Mouse (Mus musculus): Measurements from ENCODE around the gene Tubg1.
"Not testable (repeated sequence)": the region's sequence is repeated elsewhere in the genome, so short reads cannot be mapped to it uniquely, and the experiment has no call there.

Gene Tubg1

DNA sequence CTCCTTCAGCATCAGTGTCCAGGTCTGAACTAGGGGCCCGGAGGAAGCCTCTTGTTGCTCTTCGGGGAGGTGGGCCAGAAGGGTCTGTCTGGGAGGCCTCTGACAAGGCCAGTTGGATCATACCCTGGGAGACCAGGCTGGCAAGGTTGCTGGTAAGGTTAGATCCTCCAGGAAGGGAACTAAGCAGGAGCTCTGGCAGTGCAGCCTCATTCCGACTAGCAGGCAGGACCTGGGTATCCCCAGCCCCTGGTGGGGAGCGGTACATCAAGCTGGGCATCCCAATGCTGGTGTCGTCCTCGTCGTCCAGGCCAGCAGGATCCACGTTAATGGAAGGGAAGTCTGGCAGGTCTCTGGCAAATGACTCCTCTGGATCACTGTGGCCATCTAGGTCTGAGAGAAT lies 21.5 kb upstream of the Tubg1 start:
- in situ Hi-C loops (cut with MboI, MseI), result loop anchor here (5.0 kb wide), 1 partner anchor 84 kb away; no protein-coding TSS in a partner anchor

GRCm38 (mm10) chr11:101103011-101103410 lies 16.7 kb upstream of the Tubg1 start:
- in situ Hi-C loops (cut with MboI, MseI), result no loop called here

- in situ Hi-C loops (cut with MboI, MseI), result no loop called here
Measured at GRCm38 (mm10) chr11:101109351-101109750, 10.4 kb upstream of the Tubg1 start.

DNA sequence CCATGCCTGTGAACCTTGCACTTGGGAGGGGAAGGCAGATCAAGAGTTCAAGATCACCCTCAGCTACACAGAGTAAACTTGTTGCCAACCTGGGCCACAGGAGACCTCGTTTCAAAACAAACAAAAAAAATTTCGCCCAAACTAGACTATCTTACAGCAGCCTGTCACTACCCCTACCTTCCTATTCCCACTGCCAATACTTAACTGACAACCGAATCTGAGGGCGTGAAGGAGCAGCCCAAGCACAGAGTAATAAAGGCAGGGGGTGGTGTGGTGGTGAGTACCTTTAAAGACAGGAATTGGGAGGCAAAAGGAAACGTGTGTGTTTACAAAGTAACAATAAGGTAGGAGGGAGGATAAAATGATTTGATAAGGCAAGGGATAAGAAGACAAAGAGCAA lies 9.0 kb upstream of the Tubg1 start:
- in situ Hi-C loops (cut with MboI, MseI), result loop anchor here (10.0 kb wide), 1 partner anchor 1294 kb away; the partner anchor contains the start of gene Slc25a39

DNA sequence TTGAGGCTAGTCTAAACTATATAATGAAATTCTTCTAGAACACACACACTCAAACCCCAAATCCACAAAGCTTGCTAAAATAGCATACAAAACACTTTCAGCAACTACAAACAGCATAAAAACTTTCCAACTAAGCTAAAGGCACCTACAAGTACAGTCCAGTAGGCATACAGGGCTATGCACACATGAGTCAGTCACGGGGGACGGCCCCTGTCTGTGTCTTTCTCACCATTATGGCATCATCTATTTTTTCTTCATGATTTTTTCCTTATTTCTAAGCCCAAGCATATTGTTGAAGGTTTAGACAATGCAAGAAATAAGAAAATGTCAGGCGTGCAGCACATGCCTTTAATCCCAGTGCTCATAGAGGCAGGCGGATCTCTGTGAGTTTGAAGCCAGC lies 8.6 kb upstream of the Tubg1 start:
- in situ Hi-C loops (cut with MboI, MseI), result loop anchor here (10.0 kb wide), 1 partner anchor 1294 kb away; the partner anchor contains the start of gene Slc25a39

- in situ Hi-C loops (cut with MboI, MseI), result loop anchor here (10.0 kb wide), 1 partner anchor 1293 kb away; the partner anchor contains the start of gene Slc25a39
Measured at GRCm38 (mm10) chr11:101112186-101112585, 7.6 kb upstream of the Tubg1 start.

DNA sequence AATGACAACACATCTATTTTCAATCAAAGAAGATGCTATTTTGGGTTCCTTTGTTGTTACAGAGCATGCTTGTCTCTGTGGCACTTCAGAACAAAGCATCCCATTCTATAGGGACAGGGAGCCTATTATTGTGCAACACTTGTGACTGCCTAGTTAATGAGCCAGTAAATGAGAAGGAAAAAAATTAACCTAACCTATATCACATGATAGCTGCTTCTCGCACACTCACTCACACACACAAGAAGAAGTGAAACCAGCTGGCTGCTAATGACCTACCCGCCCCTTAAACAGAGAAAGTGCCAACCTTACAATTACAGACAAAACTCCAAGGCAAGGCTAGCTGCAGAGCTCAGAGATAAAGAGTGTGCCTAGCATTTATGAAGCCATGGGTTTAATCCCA lies 4.2 kb upstream of the Tubg1 start:
- in situ Hi-C loops (cut with MboI, MseI), result loop anchor here (10.0 kb wide), 1 partner anchor 1289 kb away; the partner anchor contains the start of gene Slc25a39

- in situ Hi-C loops (cut with MboI, MseI), result loop anchor here (10.0 kb wide), 1 partner anchor 1287 kb away; the partner anchor contains the start of gene Slc25a39
Measured at GRCm38 (mm10) chr11:101118105-101118504, 1.6 kb upstream of the Tubg1 start.

GRCm38 (mm10) chr11:101119131-101119760 lies 492 bp upstream of the Tubg1 start:
- in situ Hi-C loops (cut with MboI, MseI), result loop anchor here (10.0 kb wide), 1 partner anchor 1286 kb away; the partner anchor contains the start of gene Slc25a39

DNA sequence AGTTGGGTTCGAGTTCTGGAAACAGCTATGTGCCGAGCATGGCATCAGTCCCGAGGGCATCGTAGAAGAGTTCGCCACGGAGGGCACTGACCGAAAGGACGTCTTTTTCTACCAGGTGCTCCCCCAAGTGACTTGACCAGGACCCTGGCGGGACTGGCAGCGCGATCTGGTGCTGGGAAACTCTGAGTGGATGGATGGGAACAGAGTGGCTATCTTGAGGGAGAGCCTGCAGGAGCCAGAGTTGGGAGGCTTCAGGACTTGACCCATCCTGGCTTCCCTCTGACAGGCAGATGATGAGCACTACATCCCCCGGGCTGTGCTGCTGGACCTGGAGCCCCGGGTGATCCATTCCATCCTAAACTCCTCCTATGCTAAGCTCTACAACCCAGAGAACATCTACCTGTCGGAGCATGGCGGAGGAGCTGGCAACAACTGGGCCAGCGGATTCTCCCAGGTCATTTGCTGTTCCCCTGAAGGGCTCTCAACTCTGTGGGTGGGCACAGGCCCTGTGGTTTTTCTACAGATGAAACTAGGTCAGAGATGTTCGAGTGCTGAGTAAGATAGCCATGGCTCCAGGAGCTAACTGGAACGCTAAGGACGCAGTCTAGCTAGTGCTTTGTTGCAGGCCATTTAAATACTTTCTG lies 929 bp downstream of the Tubg1 start:
- in situ Hi-C loops (cut with MboI, MseI), result loop anchor here (5.0 kb wide), 1 partner anchor 42 kb away; no protein-coding TSS in a partner anchor

GRCm38 (mm10) chr11:101124494-101124893 lies 4.8 kb downstream of the Tubg1 start:
- in situ Hi-C loops (cut with MboI, MseI), result loop anchor here (5.0 kb wide), 1 partner anchor 38 kb away; no protein-coding TSS in a partner anchor

DNA sequence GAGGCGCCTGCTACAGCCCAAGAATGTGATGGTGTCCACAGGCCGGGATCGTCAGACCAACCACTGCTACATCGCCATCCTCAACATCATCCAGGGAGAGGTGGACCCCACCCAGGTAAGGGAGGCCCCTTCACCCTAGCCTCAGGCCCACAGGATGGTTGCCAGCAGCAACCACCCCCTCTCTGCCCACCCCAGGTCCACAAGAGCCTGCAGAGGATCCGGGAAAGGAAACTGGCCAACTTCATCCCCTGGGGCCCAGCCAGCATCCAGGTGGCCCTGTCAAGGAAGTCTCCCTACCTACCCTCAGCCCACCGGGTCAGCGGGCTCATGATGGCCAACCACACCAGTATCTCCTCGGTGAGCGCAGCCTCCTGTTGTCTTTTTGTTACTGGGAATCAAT lies 5.3 kb downstream of the Tubg1 start:
- in situ Hi-C loops (cut with MboI, MseI), result not testable (repeated sequence)

DNA sequence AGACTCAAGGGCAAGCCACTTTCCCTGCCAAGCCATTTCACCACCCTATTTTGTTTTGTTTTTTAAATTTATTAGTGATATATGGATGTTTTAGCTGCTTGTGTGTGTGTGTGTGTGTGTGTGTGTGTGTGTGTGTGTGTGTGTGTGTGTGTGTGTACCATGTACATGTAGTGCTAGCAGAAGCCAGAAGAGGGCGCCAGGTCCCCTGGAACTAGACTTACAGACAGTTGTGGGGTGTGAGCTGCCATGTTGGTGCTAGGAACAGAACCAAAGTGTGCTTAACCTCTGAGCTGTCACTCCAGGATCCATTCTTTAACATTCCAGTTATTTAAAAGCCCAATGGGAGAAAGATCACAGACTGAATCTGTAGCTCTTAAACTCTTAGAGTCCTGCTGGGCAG lies 7.3 kb downstream of the Tubg1 start:
- in situ Hi-C loops (cut with MboI, MseI), result no loop called here

DNA sequence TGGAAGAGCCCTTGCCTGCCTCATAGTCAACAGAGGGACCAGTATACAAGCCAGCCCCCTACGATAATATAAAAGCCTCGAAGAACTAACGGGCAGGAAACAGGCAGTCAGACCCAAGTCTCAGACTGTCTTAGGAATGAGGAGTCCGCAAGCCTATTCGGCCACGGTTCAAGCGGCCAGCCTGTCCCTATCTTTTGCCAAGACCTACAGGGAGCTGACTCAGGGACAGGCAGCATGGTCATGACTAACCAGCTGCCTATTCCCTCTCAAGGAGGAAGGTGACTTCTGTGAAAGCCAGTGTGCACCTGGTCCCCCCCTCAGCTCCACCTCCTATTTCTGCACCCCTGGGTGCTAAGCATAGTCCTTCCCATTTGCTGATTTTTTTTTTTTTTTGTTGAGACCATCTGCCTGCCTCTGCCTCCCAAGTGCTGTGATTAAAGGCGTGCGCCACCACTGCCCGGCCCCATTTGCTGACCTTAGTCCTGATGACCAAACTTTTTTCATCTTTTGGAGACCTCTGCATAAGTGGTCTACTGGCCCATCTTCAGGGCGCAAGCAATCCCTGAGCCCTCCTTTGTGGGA lies 9.3 kb downstream of the Tubg1 start:
- in situ Hi-C loops (cut with MboI, MseI), result no loop called here

GRCm38 (mm10) chr11:101130056-101130756 lies 10.5 kb downstream of the Tubg1 start:
- in situ Hi-C loops (cut with MboI, MseI), result loop anchor here (10.0 kb wide), 1 partner anchor 485 kb away; no protein-coding TSS in a partner anchor

- in situ Hi-C loops (cut with MboI, MseI), result loop anchor here (10.0 kb wide), 1 partner anchor 486 kb away; no protein-coding TSS in a partner anchor
Measured at GRCm38 (mm10) chr11:101131187-101131586, 11.4 kb downstream of the Tubg1 start.

- in situ Hi-C loops (cut with MboI, MseI), result loop anchor here (10.0 kb wide), 1 partner anchor 487 kb away; no protein-coding TSS in a partner anchor
Measured at GRCm38 (mm10) chr11:101131701-101132100, 12.0 kb downstream of the Tubg1 start.

GRCm38 (mm10) chr11:101133037-101133436 lies 13.3 kb downstream of the Tubg1 start:
- in situ Hi-C loops (cut with MboI, MseI), result loop anchor here (10.0 kb wide), 1 partner anchor 488 kb away; no protein-coding TSS in a partner anchor

GRCm38 (mm10) chr11:101134217-101134865 lies 14.6 kb downstream of the Tubg1 start:
- in situ Hi-C loops (cut with MboI, MseI), result loop anchor here (10.0 kb wide), 1 partner anchor 490 kb away; no protein-coding TSS in a partner anchor

GRCm38 (mm10) chr11:101137000-101137399 lies 17.3 kb downstream of the Tubg1 start:
- in situ Hi-C loops (cut with MboI, MseI), result loop anchor here (10.0 kb wide), 1 partner anchor 492 kb away; no protein-coding TSS in a partner anchor

Measured in T-helper 2 cell (primary cell).